Mouse (Mus musculus) forelimb bud, embryonic 11.5 days (tissue): ENCODE measurements around the gene Wnt16.
"Not testable (repeated sequence)": the region's sequence is repeated elsewhere in the genome, so short reads cannot be mapped to it uniquely, and the experiment has no call there.

Experiments
- DNase-seq: peaks from one replicate; pipeline ENCODE4 v3.0.0-alpha.2; 2012; ENCODE audit warnings: low read depth, low spot score

Gene Wnt16

GRCm38 (mm10) chr6:22288004-22288736 lies at the start of gene Wnt16:
TSS of gene Wnt16 (plus strand) at chr6:22288227.
- DNase-seq = peak; percentile 26

- DNase-seq = no peak
Measured at GRCm38 (mm10) chr6:22243321-22243720, 44.7 kb upstream of the Wnt16 start.

GRCm38 (mm10) chr6:22246696-22247095 lies 41.3 kb upstream of the Wnt16 start:
- DNase-seq = no peak

- DNase-seq = no peak
Measured at GRCm38 (mm10) chr6:22258784-22259183, 29.2 kb upstream of the Wnt16 start.

- no peak for DNase-seq
Measured at GRCm38 (mm10) chr6:22262519-22262918, 25.5 kb upstream of the Wnt16 start.

- not testable (repeated sequence) for DNase-seq
Measured at GRCm38 (mm10) chr6:22264094-22264493, 23.9 kb upstream of the Wnt16 start.

GRCm38 (mm10) chr6:22266018-22266417 lies 22.0 kb upstream of the Wnt16 start:
- DNase-seq = no peak

GRCm38 (mm10) chr6:22267807-22268667 lies 20.0 kb upstream of the Wnt16 start:
- DNase-seq = no peak

GRCm38 (mm10) chr6:22268677-22269076 lies 19.4 kb upstream of the Wnt16 start:
- DNase-seq = no peak

GRCm38 (mm10) chr6:22269840-22270521 lies 18.0 kb upstream of the Wnt16 start:
- no peak for DNase-seq

- no peak for DNase-seq
Measured at GRCm38 (mm10) chr6:22277941-22278340, 10.1 kb upstream of the Wnt16 start.

GRCm38 (mm10) chr6:22280217-22280861 lies 7.7 kb upstream of the Wnt16 start:
- peak; percentile 53 for DNase-seq

- no peak for DNase-seq
Measured at GRCm38 (mm10) chr6:22282405-22282804, 5.6 kb upstream of the Wnt16 start.

- peak; percentile 35 for DNase-seq
Measured at GRCm38 (mm10) chr6:22288737-22289460, 872 bp downstream of the Wnt16 start.

- no peak for DNase-seq
Measured at GRCm38 (mm10) chr6:22289461-22290021, 1.5 kb downstream of the Wnt16 start.

- DNase-seq = no peak
Measured at GRCm38 (mm10) chr6:22290790-22291189, 2.8 kb downstream of the Wnt16 start.

GRCm38 (mm10) chr6:22292056-22292455 lies 4.0 kb downstream of the Wnt16 start:
- peak; percentile 30 for DNase-seq

- DNase-seq = no peak
Measured at GRCm38 (mm10) chr6:22293922-22294321, 5.9 kb downstream of the Wnt16 start.

- no peak for DNase-seq
Measured at GRCm38 (mm10) chr6:22297028-22297427, 9.0 kb downstream of the Wnt16 start.

GRCm38 (mm10) chr6:22298059-22298458 lies 10.0 kb downstream of the Wnt16 start:
- DNase-seq = no peak
